Mouse (Mus musculus) c-Kit-positive CD71-positive TER-119-positive erythroid progenitor cells, embryonic 14.5 days (primary cell): ENCODE data around the gene Dbp.
A peak's percentile ranks its signal among the peaks of the same experiment; 100 is the strongest.

Source experiments
- DNase-seq: peaks from one replicate; pipeline ENCODE4 v3.0.0-alpha.2; 2013; ENCODE audit warnings: low spot score

The Dbp gene

DNA sequence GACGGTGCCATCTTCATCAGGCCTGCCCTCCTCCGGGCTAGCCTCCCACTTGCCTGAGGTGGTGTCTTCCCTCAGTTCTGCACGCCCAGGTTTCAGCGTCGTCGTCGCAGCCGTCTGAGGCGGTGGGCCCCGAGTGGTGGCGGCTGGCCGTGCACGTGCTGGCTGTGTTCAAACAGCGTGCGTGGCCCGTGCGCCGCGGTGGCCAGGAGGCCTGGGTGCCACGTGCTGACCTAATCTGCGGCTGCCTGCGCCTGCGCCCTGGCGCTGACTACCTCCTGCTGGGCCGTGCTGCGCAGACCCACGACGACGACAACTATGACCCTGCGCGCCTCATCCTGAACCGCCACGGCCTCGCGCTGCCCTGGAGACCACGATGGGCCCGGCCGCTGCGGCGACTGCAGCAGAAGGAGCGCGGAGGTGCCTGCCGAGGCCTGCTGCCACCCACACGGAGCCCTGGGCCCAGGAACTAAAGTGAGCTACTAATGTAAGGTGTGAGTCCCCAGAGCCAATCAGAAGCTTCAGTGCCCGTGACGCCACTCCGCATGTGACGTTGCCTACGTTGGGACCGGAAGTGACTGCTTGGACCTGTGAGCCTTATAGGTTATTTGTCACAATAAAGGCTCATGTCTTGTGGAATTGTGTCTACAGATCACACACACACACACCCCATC is 10.8 kb upstream of the Dbp start, which contains the start of gene Sec1:
Gene Sec1 (minus strand): TSS at position 482 of the 671 bp plus-strand sequence.
- DNase-seq: no peak

DNA sequence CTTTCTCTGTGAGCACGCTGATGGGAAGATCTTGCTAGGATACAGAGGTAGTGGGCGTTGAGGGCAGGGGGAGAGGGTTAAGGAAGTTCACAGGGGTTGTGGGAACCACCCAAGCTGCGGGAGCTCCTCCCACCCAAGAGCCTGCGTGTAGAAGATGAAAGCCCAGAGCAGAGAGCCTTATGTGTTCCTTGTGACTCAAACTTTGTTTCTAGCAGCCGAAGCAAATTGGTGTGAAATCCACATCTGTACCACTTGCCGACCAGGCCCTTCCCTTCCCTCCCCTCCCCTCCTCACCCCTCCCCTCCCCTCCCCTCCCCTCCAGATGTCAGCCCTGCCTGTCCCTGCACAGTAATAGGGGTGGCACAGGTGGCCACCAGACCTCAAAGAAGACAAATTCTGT is 9.8 kb upstream of the Dbp start:
- DNase-seq: no peak

DNA sequence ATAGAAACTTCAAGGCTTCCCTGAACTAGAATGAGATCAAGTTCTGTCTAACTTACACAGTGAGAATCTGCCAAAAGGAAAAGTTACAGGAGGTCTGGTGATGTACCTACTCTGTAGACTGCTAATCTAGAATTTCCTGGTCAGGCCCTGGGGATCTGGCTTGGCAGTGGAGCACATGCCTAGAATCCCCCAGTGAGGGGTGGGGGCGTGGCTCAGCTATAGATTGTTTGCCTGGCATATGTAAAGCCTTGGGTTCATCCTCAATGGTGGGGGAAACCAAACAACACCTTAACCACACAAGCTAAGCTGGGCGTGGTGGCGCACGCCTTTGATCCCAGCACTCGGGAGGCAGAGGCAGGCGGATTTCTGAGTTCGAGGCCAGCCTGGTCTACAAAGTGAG is 7.0 kb upstream of the Dbp start:
- no peak for DNase-seq

DNA sequence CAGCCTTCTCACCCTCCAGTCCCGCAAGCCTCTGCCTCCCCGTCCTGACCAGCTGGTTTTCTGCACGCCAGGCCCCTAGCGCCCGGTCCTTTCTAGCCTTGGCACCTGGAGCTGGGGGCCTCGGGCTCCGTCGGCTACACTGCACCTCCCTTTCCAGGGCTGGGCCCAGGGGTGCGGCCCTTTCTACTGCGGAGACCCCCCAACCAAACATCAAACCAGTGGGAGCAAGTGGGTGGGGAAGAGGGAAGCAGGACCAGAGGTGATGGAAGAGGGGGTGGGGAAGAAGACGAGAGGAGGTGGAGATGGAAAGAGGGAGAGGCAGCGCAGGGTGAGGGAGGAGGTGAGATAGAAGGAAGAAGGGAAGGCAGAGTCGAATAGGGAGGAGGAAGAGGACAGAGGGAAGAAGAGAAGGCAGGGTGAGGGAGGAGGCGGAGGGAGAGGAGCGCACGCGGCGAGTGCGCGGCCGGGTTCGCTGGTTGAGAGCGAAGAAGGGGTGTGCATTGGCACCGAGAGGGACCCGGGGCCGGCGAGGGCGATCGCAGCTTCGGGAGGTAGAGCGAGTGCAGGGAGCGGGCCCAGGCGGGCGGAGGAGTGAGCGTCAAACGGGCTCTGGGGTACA is 5.3 kb upstream of the Dbp start, which contains the start of gene Car11:
Gene Car11 (plus strand): TSS at position 321 of the 619 bp plus-strand sequence.
- DNase-seq: no peak

DNA sequence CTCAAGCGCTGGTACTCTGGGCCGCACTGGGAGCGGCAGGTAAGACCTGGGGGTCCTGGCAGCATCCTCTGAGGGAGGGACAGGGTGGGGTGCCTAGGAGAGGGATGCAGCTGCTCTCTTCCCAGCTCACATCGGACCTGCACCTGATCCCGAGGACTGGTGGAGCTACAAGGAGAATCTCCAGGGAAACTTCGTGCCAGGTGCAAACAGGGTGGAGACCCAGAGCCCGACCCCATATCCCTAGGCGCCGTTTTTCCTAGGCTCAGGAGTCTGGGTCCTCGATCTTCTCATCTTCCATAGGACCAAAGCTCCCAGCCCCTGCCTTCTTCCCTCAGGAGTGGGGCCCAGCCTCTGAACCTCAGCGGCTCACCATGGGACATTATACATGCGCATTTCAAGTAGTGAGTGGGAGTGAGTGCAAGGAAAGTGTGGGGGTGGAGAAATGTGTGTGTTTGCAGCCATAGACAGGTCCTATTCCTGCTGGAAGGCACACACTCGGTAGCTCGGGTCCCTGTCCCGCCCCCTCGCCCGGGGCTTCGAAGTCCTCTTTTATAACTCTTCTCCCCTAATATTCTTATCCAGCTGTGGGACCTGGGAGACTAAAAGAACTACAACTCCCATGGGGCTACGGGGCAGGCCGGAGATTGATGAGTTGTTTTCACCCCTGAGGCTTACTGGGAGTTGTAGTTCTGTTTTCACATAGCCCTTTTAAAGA is 4.4 kb upstream of the Dbp start:
- no peak for DNase-seq

DNA sequence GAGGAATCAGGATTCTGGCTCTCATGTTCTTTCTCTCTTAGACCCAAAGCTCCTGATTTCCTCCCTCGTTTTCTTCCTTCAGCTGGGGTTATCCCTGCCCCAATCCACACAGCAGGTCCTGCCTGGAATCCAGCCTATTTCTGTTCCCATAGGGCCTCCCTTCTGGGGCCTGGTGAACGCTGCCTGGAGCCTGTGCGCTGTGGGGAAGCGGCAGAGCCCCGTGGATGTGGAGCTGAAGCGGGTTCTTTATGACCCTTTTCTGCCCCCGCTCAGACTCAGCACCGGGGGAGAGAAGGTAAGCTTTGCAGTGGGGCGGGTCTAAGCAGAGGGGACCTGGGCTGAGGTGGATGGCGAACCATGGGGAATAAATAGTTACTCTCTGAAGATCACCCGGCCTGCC is 3.8 kb upstream of the Dbp start:
- no peak for DNase-seq

DNA sequence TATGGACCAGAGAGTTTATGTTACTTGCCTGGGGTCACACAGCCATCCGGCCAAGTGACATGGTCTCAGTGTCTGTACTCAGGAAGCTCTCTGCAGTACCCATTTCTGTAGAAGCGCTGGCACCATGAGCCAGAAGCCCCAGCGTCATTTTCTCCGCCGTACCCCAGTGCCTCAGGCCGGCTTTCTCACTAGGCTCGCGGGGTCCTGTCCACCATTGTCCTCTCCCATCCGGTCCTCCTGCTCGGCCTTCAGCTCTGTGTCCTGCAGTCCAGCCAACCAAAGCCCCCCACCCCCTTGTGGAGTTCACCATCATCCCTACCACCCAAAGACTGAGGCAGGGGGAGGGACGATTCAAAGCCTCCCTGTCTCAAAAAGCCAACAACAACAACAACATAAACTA is 3.3 kb upstream of the Dbp start:
- no peak for DNase-seq

DNA sequence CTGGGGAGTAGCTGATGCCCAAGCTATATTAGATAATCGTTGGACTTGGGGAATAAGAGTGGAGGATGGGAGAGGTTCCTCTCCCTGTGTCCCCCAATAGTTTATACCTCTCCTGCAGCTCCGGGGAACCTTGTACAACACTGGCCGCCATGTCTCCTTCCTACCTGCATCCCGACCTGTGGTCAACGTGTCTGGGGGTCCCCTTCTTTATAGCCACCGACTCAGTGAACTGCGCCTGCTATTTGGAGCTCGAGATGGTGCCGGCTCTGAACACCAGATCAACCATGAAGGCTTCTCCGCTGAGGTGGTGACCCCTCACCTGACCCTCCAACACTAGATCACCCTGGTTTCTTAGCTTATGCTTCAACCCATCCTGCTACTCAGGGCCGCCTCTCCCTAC is 2.6 kb upstream of the Dbp start:
- DNase-seq: no peak

DNA sequence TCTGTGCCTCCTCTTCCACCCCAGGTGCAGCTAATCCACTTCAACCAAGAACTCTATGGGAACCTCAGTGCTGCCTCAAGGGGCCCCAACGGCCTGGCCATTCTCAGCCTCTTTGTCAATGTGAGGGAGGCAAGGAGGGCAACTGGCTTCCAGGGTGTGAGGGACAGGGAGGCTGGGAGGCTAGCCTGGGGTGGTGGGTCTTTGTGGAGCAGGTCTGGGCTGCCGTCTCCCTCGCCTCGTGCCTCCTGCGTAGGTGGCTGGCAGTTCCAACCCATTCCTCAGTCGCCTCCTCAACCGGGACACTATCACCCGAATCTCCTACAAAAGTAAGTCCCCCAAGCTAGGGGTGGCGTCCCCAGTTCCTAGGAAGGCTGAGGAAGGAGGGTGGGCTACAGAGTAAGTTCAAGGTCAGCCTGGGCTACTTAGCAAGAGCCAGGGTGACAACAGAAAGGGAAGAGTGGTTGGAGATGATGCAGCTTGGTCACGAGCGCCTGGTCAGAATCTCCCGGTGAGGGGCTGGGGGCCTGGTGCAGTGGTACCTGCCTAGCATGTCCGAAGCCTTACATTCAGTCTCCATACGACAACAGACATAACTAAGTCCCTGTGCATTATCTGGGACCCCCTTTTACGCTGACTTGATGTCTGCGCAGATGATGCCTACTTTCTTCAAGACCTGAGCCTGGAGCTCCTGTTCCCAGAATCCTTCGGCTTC is 1.9 kb upstream of the Dbp start:
- DNase-seq: no peak

DNA sequence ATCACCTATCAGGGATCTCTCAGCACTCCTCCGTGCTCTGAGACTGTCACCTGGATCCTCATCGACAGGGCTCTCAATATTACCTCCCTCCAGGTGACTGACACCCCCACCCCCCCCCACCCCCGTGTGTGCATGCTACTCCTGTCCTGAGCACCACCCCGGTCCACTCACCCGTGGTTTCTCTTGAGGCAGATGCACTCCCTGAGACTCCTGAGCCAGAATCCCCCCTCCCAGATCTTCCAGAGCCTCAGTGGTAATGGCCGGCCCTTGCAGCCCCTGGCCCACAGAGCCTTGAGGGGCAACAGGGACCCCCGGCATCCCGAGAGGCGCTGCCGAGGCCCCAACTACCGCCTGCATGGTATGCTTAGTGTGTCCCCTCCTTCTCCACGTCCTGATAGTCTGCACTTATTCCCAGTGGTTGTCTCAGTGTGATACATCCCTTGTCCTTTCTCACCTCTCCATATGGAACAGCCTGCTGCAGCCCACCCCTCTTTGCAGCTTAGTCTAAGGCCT is 1.3 kb upstream of the Dbp start:
- DNase-seq: no peak

DNA sequence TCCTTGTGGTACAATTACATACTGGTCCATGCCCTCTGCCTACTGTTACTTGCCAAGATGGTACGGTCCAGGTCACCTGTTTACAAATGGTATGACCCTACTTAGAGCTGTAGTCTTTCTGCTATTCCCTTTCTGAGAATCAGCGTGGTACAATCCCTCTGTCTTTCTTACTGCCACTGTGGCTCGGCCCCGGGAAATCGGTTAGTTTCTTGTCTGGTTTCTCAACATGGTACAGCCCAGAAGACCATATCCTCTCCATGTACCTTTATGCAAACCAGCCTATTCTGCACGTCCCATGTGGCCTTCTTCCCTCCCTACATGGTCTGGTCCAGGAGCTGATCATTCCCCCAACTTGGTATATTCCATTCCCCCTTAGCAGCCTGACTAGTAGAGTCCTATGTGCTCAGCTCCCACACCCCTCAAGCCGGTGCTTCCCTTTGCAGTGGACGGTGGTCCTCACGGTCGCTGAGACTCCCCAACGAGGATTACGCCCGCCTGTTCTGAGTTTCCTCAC is 785 bp upstream of the Dbp start:
- peak; percentile 74 for DNase-seq

DNA sequence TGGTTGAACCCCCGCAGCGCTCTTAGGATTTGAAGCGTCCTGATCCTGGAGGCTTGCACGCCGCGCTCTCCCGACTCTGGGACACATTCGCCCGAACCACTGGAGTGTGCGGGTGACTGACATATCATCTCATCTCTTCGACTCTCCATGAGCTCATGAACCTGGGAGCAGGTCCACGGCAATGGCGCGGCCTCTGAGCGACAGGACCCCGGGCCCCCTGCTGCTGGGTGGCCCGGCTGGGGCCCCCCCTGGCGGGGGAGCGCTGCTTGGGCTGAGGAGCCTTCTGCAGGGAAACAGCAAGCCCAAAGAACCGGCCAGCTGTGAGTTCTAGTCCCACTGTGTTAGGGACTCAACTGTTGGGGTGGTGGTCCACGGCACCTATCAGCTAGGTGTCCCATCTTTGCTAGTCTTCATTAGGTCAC is 566 bp downstream of the Dbp start:
- DNase-seq: no peak

DNA sequence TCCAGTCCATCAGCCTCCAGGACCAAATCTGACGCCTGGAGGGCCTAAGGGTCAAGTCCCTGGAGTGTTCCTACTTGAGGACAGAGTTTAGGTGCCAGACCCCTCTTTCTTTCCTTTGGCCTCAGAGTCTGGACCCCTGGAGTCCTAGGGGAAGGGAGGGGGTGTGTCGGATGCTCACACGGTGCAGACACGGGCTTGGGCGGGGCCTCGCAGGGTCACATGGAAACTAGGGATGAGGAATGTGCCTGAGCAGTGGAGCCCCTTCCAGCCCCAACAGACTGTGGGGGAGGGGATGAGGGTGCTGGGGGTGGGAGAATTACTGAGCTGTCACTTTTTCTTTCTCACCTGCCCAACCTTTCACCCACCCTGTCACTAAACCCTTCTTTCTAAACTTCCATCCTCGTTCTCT is 989 bp downstream of the Dbp start:
- DNase-seq: no peak

DNA sequence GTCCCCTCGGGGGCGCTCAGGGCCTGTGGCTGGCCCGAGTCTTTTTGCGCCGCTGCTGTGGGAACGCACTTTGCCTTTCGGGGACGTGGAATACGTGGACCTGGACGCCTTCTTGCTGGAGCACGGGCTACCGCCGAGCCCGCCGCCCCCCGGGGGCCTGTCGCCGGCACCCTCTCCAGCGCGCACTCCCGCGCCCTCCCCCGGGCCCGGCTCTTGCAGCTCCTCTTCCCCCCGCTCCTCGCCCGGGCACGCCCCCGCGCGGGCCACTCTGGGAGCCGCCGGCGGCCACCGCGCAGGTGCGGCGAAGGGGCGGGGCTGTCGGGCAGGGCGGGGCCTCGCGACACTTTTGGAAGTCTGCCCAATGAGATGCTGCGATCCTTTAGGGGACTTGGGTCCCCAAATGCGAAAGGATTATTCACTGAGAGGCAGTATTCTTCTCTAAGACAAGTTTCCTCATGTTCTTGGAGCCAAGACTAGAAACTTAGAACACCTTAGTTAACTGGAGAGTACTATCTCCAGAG is 1.9 kb downstream of the Dbp start:
- DNase-seq: peak; percentile 72

DNA sequence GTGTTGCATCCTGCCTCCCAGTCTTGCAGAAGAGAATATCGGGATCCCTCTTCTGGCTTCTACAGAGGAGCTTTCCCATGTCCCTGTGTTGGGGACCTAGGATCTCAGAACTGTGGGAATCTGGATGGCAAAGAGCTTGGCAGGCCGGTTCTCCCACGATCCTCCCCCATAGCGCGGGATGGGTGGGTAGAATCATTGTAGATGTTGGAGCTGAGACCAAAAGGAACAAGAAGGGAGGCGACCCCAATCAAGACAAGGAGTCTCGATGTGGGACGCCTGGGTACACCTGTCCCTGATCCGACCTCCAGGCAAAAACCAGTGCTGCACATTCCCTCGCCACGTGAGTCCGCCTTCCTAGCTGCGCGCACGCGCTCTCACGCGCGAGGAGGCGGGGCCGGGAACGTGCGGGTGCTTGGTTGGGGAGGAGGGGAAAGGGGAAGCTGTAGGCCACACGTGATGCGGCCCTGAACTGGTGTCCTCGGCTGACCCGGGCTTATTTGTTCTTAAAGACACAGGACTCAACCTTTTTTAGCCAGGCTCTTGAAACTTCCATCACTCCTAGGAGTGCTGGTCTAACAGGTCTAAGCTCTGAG is 2.6 kb downstream of the Dbp start:
- DNase-seq: peak; percentile 68

DNA sequence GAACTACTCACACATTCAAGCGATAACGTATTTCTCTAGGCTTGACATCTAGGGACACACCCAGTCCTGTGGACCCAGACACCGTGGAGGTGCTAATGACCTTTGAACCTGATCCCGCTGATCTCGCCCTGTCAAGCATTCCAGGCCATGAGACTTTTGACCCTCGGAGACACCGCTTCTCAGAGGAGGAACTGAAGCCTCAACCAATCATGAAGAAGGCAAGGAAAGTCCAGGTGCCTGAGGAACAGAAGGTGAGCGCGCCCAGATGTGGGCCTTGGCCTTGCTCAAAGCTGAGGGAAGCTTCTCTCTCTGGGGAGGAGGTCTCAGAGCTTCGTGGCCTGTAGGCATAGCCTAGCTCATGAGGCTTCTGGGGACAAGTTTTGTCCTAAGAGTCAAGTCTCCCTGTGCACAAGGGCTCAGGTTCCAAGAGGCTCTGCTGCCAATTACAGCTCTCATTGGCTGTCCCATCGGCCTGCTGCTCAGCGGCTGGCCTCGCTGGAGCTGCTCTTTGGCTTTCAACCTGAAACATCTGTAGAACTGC is 3.4 kb downstream of the Dbp start:
- no peak for DNase-seq

DNA sequence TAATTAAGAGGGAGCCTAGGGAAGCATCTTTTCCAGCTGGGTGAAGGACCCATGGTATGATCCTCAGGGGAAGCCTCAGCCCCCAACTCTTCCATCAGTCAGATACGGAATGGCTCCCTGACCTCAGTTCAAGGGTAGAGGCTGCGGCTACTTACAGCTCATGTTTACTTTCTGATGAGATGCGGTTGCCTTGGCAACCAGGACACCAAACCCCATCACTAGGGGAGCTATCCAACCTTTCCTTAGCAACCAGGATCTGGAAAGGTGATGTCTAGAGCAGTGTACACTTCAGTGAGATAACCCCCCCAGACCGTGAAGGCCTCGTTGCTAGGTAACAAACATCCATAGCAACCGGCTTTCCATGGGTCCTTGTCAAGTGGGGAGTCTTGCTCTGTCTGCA is 4.1 kb downstream of the Dbp start:
- DNase-seq: no peak

DNA sequence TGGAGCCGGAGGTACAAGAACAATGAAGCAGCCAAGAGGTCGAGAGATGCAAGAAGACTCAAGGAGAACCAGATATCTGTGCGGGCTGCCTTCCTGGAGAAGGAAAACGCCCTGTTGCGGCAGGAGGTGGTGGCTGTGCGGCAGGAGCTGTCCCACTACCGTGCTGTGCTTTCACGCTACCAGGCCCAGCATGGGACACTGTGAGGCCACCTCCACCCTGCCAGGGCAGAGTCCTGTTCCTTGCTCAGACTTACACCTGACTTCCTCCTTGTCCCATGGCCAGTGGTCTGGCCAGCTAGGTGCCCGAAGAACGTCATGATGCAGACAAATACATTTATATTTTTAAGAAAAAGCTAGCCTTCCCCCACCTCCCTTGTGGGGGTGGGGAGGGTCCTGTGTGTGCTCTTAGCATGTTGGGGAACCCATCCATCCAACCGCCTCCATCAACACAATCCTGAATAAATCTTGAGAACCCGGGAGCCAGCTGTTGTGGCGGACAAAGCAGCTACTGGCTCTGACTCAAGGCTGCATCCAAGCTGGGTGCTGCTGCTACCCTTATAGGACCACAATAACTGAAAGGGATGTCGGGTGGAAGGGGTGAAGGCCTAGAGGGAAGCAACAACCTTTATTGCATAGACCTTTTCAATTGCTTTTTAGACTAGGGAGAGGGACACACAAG is 4.9 kb downstream of the Dbp start:
- no peak for DNase-seq

DNA sequence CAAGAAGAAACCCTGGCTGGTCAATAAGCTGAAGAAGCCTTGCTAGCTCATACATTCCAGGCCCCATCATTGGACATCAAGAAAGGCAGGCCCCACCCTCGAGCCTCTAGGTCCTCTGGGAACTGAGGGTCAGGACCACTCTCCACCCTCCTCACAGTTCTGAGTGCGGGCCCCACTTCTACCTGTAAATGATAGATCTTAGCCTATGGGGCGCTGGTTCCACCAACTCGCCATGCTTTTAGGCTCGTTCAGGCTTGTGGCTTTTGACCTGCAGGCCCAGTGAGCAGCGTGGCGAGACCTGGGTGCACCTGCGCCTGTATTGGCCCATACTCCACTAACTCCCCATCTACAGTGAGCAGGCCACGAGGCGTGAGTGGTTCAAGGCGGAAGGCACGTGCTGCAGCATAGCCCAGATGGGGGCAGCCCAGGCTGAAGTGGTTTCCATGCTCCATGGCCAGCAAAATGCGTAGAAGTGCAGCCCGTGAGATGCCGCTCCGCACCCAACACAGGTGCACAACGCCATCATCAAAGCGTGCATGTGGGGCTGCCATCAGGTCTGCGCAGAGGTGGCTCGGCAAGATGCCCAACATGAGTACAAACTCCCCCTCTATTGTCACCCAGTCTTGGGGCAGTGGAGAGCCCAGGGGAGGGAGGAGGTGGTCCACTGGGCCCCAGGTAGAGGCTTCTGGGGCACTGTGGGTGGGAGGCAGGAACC is 5.7 kb downstream of the Dbp start:
- no peak for DNase-seq
